Mouse (Mus musculus) activated CD4-positive, CD25-positive, alpha-beta regulatory T cell, adult 4 months (primary cell): ENCODE data around the gene Raver1. TPM values are rescaled to one million over a fixed set of nuclear protein-coding genes. Genes with fewer than 3 reads are reported as not detected.
A peak's percentile ranks its signal among the peaks of the same experiment; 100 is the strongest.
"Not testable (repeated sequence)": the region's sequence is repeated elsewhere in the genome, so short reads cannot be mapped to it uniquely, and the experiment has no call there.

ENCODE experiments used
- ATAC-seq: one replicate; pipeline ENCODE4 v1.8.0; 2017
- polyA plus RNA-seq, 2 experiments: library from polyadenylated mRNA; unstranded; fragments of 100-300 nt; shearing (Covaris generic); gene quantifications; one replicate each; pipeline ENCODE4 v1.2.1; 2017

Gene Raver1
- polyA plus RNA-seq, 2 experiments from 2014 or later: 22.8 to 25.1 TPM

DNA sequence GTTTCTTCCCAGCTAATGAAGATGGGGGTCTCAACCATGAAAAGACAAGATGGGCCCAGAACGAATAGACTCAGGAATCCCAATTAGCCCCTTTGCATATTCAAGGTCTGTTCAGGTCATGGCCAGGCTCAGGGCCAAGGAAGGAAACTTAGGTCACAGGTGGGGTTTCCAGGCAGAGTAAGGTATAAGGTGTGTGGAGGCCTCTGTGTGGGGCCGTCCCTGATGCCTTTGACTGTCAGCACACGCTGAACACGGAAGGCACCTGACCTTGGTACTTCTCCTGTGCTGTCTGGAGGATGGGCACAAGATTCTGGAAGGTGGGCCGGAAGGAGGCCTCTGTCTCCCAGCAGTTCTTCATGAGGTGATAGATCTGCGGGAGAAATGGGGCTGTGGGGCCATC, 13.0 kb upstream of the Raver1 start:
- no peak for ATAC-seq

DNA sequence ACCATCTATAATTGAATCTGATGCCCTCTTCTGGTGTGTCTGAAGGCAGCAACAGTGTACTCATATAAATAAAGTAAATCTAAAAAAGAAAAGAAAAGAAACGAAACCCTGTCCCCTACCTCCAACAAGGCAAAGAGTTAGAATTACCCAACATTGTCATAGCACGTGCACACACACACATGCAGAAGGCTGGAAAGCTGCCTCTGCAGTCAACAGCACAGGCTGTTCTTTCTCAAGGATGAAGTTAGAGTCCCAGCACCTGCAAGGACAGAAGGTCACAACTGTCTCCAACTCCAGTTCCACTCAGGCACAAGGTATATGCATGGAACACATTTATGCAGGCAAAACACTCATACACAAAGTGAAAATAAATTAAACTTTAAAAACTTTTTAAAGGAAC, 10.3 kb upstream of the Raver1 start:
- ATAC-seq: no peak

DNA sequence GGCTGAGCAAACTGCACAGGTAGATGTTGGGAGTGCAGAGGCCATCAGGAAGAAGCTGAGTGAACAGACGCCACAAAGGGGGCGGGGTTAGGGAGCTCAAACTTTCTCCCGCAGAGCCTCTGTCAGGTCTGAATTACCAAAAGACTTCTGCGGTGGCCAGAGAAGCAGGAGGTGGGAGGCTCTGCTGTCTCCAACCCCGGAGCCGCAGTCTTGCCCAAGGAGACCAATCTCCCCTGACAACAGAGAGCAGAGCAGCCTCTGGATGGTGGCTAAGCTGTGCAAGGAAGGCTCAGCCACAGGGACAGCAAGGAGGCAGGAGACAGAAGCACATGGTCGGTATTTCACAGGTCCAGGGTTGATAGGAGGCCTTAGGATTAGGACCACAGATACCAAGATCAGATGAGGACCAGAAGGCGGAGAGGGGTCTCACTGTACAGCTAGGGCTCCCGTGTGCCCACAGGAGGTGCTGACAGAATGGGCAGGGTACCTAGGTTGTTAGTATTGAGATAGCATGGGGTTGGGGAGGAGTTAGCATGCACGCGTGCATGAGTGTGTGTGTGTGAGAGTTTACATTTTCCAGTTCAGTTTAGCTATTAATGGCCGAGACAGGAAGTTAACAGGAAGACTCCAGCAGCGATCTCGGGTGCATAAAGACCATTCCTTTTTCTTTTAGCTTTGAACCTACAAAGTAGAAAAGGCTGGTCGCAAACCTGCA, 8.8 kb upstream of the Raver1 start:
- no peak for ATAC-seq

DNA sequence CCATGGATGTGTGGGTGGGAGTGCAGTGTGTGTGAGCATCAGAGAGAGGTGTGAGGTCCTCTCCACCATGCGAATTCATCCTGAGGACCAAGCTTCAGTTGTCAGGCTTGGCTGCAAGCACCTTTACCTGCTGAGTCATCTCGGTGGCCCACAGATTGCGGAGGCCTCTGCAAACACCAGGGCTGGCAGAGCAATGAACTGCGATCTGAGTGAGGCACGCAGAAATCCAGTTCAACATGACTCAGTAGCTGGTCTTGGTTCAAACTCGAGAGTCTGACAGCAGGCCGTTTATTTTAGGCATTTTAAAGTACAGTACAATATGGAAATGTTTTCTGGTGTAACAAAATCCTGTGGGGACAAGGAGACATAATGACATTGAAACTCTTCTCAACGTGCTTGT, 6.0 kb upstream of the Raver1 start:
- ATAC-seq: no peak

DNA sequence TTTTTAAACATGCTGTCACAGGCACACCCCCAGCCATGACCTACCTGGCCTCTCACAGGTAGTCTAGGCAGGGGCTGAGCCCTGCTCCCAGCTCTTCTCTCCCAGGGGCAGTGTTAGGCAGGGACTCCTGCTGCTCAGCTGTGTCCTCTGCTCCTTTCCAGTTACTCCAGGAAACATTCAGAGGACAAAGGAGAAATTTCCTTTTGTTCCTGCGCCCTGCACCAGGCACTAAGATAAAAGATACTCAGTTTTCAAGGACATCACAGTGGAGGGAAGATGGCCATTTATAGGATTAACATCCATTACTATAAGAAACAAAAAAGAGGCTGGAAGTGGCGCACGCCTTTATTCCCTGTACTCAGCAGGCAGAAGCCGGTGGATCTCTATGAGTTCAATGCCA, 4.2 kb upstream of the Raver1 start:
- ATAC-seq: no peak

DNA sequence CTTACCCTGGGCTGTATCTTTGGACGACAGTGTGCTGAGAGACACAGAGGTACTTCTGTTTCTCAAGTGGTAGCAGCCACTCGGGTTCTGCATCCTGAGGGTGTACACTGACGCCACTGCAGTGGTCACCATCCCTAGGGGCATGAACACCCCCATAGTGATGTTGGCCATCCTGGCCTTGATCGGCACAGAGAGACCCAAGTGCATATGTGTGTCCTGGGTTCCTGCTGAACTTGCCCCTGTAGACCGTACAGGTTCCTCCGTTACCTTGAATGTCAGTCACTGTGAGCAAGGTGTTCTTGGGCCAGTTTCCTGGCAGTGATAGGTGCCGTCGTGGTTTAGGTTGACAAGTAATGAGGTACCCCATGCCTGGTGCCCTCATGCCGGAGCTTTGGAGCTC, 1.6 kb upstream of the Raver1 start:
- ATAC-seq: no peak

- no peak for ATAC-seq
These were observed 669 bp downstream of the Raver1 start for GRCm38 (mm10) chr9:21090972-21091706.

GRCm38 (mm10) chr9:21090537-21090936, 1.3 kb downstream of the Raver1 start:
- ATAC-seq: no peak

DNA sequence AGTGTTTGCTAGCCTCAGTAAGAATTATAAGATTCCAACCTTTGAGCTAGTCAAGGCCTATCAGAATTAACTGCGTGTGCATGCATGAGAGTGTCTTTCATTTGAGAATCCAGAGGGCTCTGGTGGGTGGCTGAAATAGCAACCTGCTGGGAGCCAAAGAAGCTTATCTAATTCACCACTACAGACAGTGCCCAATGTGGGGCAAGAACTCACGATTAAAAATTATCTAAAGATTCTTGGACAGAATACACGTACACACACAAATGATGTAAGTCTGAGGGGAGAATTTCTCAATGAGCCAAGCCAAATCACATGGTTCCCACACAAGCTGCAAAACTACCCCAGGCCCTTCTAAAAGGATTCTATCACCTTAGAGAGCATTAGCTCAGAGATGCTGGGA, 8.5 kb downstream of the Raver1 start:
- no peak for ATAC-seq

- no peak for ATAC-seq
These were observed 10.7 kb downstream of the Raver1 start for GRCm38 (mm10) chr9:21081127-21081526.

DNA sequence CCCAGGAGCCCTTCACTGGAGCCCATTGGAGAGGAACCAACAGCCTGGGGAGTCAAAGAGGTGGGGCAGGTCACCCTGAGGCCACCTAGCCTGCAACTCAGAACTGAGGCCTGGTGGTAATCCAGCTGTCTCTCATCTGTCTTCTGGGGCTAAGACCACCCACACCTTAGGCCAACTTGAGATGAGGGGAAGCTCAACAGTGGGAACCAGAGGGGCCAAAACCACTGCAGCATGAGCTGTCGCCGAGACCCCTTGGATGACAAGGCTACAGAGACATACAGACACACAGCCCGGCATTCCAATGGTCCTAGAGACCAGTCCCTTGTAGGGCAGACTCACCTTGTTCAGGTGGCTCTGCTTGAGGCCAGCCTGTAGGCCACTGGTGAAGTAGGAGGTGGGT, 16.2 kb downstream of the Raver1 start:
- ATAC-seq: no peak

GRCm38 (mm10) chr9:21074173-21074572, 17.6 kb downstream of the Raver1 start:
- ATAC-seq: no peak

- ATAC-seq: peak; percentile 98
These were observed 18.6 kb downstream of the Raver1 start, which contains the start of the genes Gm49373 and Fdx1l for GRCm38 (mm10) chr9:21073044-21073840. Gm49373 (minus strand) TSS chr9:21073096. Fdx1l (minus strand) TSS chr9:21073614.

DNA sequence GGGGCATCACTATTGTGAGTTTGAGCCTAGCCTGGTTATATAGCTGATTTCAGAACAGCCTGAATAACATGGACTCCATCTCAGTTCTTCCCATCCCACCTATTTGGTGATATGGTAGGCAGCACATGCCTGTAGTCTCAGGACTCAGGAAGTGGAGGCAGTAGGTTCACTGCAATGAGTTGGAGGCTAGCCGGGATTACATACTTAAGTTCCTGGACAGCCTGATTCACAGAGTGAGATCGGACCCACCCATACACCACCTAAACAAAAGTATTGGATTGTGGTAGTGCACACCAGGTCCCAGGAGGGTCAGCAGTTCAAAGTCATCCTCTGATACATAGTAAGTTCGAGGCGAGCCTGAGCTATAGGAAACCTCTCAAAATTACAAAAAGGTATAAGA, 19.2 kb downstream of the Raver1 start:
- ATAC-seq: no peak

DNA sequence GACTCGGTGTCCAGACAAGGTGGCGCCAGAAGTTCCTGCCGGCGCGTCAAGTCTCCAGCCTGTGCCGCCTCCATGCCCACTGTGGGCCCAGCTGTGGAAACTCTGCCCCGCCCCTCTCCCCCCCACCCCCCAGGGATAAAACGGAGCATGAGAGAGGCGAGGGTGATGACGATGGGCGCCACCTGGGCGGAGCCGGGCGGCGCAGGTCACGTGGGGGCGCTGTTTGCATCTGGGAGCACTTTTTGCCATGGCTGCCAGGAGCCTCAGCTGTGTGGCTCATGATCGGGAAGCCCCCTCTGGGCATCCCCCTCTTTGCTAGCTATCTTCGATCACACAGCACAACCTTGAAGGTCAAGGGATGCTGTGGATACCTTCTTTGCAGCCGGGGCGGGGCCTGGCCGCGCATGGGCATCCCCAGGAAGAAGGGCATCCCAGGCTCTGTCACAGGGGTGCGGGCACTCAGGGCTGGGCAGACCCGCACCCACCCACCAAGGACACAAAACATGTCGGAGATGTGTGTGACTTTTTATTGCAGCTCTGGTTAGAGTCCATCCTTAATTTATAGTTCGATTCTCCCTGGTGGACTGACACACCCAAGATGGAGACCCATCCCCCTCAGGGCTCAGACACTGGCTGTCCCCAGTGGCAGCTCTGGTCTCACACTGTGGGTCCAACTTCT, 24.7 kb downstream of the Raver1 start, which contains the start of gene Zglp1:
Zglp1 (minus strand) TSS at position 88 of the 679 bp plus-strand sequence.
- no peak for ATAC-seq

DNA sequence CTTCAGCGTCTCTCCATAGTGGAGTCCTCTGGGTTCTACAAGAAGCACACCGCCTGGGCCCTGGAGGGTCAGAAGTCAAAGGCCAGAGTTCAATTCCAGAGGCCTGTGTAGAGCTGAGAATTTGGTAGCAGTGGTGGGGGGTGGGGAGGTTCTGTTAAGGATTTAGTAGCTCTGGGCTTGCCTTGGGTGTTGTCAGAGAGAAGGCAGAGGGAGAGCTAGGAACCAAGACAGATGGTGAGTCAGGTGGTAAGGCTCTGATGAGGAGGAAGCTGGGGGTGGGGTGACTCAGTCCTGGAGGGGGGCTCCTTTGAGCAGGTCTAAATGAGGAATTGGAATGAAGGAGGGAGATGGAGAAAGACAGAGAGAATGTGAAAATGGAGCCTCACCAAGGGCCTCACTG, 28.9 kb downstream of the Raver1 start:
- no peak for ATAC-seq

DNA sequence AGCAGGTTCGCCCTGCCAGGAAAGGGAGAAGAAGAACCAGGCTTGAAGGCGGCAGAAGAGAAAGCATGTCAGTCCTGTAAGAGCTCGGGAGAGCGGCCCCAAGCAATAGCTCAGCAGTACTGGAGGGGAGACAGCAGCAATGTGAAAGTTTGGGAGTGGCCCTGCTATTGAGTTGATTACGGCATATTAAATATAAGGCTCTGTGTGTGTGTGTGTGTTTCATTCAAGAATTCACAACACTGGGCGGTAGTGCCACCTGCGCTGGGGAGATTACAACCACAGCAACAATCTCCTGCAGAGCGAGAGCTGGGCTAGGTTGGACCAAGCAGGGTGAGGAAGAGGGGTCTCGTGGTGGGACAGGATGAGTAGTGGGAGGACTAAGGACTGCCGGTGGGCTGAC, 40.2 kb downstream of the Raver1 start:
- ATAC-seq: no peak

- ATAC-seq: no peak
These were observed 46.6 kb downstream of the Raver1 start for GRCm38 (mm10) chr9:21045235-21045634.

DNA sequence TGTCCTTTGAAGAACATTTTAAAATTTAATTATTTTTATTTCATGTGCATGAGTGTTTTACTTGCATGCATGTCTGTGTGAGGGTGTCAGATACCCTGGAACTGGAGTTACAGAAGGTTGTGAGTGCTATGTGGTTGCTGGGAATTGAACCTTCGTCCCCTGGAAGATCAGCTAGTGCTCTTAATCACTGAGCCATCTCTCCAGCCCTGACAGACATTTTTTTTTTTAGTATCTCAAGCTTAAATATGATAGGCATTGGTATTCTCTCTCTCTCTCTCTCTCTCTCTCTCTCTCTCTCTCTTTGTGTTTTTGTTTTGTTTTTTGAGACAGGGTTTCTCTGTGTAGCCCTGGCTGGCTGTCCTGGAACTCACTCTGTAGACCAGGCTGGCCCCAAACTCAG, 47.0 kb downstream of the Raver1 start:
- not testable (repeated sequence) for ATAC-seq

DNA sequence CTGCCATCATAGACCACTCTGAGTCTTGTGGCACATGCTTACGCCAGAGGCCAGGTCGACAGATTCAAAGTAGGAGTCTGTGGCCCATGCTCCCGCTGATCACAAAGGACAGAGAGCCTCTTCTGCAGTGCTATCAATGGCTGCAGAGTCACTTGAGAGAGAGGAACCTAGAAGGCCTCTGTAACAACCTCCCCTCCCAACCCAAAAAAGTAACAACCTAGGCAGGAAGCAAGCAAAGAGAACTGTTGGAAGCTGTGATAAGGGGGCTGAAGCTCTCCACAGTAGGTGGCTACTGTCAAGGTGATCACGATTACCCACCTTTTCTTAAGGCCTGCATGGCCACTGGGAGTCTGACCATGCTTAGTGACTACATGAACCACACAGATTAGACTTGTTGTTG, 48.2 kb downstream of the Raver1 start:
- no peak for ATAC-seq

GRCm38 (mm10) chr9:21041308-21041707, 50.5 kb downstream of the Raver1 start:
- no peak for ATAC-seq

DNA sequence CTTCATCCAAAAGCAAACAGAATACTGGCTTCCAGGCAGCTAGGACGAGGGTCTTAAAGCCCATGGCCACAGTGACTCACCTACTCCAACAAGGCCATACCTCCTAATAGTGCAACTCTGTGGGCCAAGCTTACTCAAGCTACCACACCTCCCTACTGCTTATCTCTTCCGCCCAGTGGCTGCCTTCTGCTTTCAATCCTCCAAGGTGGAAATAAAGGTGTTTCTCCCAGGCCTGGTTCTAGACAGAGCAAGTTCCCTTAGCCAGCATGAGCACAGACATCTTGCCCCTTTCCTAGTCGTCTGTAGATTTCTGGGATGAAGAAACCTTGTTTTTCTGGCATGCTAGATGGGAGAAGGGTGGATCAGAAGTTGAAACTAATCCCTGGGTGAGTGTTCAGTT, 52.0 kb downstream of the Raver1 start:
- no peak for ATAC-seq

DNA sequence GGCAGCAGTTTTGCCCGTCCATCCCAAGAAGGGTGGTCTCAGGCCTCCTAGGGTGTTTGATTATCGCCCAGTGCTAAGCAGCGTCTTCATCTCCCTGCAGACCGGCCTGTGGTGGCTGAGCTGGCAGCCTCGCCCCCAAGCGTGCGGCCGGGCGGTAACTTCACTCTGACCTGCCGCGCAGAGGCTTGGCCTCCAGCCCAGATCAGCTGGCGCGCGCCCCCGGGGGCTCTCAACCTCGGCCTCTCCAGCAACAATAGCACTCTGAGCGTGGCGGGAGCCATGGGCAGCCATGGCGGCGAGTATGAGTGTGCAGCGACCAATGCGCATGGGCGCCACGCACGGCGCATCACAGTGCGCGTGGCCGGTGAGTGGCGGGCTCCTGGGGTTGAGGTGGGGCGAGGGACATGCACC, 54.3 kb downstream of the Raver1 start:
- no peak for ATAC-seq
